Mouse (Mus musculus): ENCODE measurements around the gene Ccr1. TPM values are rescaled to one million over a fixed set of nuclear protein-coding genes. Genes with fewer than 3 reads are reported as not detected.

Ccr1 gene
- total RNA-seq, 2 experiments from 2014 or later: 0.56 to 0.74 TPM

DNA sequence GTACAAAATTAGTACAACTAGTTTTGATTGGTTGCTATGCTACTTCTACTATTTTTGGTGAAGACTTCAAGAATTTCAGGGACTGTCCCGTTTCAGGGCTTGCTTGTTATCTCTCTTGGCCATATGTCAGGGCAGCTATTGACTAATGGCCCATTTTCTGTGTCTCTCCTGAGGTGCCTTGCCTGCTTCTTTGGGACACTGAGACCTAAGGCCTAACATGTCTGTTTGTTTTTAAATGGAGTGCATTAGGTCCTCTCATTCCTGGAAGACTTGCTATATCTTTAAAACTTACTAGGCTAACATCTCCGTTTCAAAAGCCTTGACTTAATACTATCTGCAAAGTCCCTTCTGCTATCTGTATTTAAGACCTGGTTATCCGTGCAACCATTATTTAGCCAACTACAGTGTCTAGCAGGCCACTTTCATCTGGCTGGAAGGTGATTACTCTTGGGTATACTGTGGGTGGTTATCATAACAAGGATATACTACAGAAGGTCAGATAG is 10.5 kb downstream of the Ccr1 start:
- intact Hi-C loops (cut with DNase I): no loop called here
- DNase-seq: no peak

- DNase-seq: no peak
- intact Hi-C loops (cut with DNase I): no loop called here
Observed at GRCm38 (mm10) chr9:123956892-123957291, 11.6 kb downstream of the Ccr1 start.

DNA sequence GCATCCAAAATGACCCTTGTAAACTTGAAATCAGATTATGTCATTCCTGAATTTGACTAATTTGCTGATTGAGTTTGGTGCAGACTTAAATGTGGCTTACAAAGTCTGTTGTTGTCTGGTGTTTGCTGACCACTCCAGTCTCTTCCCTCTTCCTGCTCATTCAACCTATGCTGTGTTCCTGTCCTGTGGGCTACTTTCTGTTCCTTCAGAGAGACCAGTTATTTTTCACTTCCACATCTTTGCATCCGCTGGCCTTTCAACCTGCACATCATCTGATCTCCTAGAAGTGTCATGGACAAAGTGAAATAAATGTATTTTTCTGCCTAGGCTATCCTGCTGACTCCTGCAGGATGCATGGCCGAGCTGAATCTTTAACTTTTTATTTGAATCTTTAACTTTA is 14.9 kb downstream of the Ccr1 start:
- DNase-seq: no peak
- intact Hi-C loops (cut with DNase I): no loop called here

DNA sequence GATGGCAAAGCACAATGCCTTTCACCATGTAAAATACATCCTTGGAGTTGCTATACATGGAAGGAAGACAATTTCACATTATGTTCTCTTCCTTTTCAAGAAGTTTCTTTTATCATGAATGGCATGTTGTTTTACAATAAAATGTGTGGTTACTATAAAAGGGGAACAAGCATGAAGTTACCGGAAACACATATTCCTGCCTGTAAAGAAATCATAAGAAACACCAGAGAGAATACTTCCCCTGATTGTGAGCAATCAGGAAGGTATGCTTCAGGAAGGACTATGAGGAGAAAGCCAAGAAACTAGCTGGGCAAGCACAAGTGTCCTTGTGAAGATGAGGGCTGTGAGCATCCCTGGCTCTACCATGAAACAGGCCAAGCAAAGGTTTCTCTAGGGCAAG is 17.3 kb downstream of the Ccr1 start:
- intact Hi-C loops (cut with DNase I): no loop called here

DNA sequence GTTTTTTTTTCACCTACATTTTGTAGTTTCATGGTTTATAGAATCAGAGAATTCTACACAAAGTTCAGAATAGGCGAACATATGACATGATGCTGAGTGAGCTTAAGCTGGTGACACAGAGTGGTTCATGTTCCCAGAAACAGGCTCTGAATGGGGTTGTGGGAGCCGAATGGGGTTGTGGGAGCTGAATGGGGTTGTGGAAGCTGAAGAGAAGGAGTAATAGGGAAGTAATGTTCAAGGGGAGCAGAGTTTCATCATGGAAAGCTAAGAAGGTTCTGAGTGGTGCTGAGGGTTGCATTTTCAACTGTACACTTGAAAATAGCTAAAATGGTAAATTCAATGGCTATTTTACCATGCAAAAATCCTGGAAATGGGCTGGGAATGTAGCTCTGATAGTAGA is 19.1 kb downstream of the Ccr1 start:
- DNase-seq: no peak
- intact Hi-C loops (cut with DNase I): no loop called here

More for the DNA sequence above, 17.3 kb downstream of the Ccr1 start:
- no peak for DNase-seq

GRCm38 (mm10) chr9:123947815-123948214 is 20.7 kb downstream of the Ccr1 start:
- DNase-seq: no peak
- intact Hi-C loops (cut with DNase I): no loop called here

DNA sequence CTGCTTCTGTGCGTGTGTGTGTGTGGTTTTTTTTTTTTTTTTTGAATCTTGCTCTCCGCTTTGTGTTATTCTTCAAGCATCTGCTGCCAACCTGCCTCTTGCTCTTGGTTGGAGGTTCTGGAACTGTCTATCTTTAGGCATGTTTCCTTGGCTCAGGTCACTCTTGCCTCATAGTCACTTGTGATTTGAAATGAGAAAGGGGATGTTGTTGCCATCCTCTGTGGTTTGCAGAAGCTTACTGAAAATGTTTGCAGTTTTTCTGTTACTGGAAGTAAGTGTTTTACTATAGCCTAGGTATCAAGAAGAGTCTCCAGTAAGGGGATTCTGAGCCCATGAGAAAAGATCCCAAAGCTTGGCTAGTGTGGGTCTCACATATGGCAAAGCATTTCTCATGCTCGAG is 26.5 kb downstream of the Ccr1 start:
- intact Hi-C loops (cut with DNase I): no loop called here
- DNase-seq: no peak

DNA sequence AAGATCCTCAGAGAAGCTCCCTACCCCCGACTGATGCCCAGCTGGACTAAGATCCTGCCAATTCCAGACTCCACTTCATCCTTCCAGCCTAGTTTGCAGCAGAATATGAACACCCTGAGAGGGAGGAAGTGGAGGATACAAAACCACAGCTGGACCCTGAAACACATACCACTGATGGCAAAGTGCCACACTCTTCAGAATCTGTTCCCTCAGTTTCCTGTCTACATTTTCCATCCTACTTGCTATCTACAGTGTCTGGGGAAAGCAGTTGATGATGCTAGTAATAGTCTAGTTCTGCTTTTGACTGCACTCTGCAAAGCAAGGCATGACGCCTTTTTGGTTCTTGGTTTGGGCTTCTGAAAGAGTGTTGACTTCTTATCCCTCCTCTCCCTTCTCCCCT is 27.2 kb downstream of the Ccr1 start:
- no peak for DNase-seq
- intact Hi-C loops (cut with DNase I): no loop called here

DNA sequence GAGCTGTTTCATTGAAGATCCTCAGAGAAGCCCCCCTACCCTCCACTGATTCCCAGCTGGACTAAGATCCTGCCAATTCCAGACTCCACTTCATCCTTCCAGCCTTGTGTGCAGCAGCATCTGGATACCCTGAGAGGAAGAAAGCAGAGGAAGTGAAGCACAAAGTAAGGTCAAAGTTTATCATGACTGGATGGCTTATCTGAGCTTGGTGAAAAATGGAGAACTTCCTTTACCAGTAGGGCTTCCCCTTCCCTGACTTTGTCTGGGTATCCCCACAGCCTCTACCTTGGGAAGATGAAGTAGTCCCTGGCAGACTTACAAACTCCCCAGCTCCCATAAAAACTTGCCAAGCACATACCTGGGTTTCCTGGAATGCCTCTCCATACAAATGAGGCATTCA is 27.9 kb downstream of the Ccr1 start:
- DNase-seq: no peak
- intact Hi-C loops (cut with DNase I): no loop called here

DNA sequence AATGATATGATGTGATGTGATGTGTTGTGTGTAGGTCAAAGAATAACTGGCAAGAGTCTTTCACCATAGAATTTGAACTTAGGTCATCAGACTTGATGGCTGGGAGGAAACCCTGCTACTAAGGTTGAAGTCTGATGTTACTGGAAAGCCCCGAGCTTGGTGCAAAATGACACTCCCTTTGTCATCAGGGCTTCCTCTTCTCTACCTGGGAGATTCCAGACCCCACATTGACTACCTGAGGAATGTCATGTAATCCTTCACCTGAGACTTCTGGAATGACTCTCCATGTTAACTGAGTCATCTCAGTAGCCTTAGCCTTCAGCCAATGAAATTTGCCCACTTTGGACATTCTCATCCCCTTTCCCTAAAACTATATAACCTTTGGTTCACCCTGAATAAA is 28.3 kb downstream of the Ccr1 start:
- intact Hi-C loops (cut with DNase I): no loop called here
- no peak for DNase-seq

GRCm38 (mm10) chr9:123937989-123938388 is 30.5 kb downstream of the Ccr1 start:
- no peak for DNase-seq
- intact Hi-C loops (cut with DNase I): no loop called here

GRCm38 (mm10) chr9:123936604-123937280 is 31.8 kb downstream of the Ccr1 start:
- intact Hi-C loops (cut with DNase I): no loop called here
- no peak for DNase-seq

GRCm38 (mm10) chr9:123935776-123936175 is 32.7 kb downstream of the Ccr1 start:
- no peak for DNase-seq
- intact Hi-C loops (cut with DNase I): no loop called here

DNA sequence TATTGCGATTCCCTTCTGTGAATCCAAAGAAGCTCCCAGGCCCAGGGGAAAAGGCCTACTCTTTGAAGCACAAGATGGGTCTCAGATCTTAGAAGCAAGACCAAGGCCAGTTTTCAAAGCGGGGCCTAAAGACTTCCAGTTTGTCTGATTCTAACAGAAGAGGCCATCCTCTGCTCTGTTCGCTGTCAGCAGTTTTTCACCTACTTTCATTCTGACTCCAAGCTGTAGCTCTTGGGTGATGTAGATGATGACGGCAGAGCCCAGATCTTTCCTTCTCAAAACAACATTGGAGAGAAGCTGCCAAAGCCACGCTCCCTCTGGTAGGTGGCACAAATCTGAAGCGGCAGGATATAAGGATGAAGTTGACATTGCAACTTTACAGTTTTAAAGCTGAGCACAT is 33.1 kb downstream of the Ccr1 start:
- DNase-seq: no peak
- intact Hi-C loops (cut with DNase I): no loop called here

GRCm38 (mm10) chr9:123933716-123934445 is 34.6 kb downstream of the Ccr1 start:
- no peak for DNase-seq
- intact Hi-C loops (cut with DNase I): no loop called here

- DNase-seq: no peak
- intact Hi-C loops (cut with DNase I): no loop called here
Observed at GRCm38 (mm10) chr9:123932911-123933675, 35.4 kb downstream of the Ccr1 start.

GRCm38 (mm10) chr9:123931761-123932700 is 36.5 kb downstream of the Ccr1 start:
- no peak for DNase-seq

GRCm38 (mm10) chr9:123930926-123931325 is 37.6 kb downstream of the Ccr1 start:
- no peak for DNase-seq
- intact Hi-C loops (cut with DNase I): no loop called here

More at GRCm38 (mm10) chr9:123931761-123932700, 36.5 kb downstream of the Ccr1 start:
- intact Hi-C loops (cut with DNase I): no loop called here

- intact Hi-C loops (cut with DNase I): no loop called here
- DNase-seq: no peak
Observed at GRCm38 (mm10) chr9:123930476-123930875, 38.0 kb downstream of the Ccr1 start.

DNA sequence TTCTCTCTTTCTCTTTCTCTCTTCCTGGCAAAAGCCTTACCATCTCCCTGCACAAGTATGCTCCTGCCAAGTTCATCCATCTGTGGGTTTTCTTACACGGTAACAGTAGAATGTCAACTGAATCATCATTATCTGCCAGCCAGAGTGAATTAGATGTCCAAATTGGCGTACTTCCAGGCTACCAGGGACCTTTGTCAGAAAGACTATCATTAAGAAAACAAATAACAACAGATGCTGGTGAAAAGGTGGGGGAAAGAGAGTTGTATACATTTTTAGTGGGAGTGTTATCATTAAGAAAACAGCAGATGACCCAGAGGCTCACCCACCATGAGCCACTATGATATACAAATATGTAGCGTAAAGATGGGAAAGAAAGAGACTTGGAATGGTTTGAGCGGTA is 38.6 kb downstream of the Ccr1 start:
- intact Hi-C loops (cut with DNase I): no loop called here
- no peak for DNase-seq
